Mouse (Mus musculus) embryo, embryonic 10 days (tissue): ENCODE results near the gene Gss.
"Not testable (repeated sequence)": the region's sequence is repeated elsewhere in the genome, so short reads cannot be mapped to it uniquely, and the experiment has no call there.

Source experiments
- DNase-seq: peaks from one replicate; pipeline ENCODE4 v3.0.0-alpha.2; 2015; ENCODE audit warnings: low spot score

The Gss gene

DNA sequence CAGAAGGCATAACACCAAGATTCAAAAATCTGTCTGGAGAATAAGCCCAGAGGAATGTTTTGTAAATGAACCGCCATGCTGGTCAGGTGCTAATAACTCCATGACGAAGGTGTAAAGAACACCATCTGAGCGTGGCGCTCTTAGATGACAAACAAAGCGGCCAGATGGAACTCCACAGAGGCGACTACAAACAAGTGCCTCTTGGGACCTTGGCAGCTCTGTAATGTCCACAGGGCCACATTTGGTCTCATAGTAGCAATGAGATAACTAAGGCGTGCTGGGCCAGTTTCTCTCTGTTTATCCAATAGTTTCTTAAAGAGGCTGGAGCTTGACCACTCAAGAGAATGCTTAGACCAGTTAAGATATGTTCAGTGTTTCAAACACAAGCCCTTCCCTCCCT lies 18.6 kb downstream of the Gss start:
- DNase-seq: no peak

DNA sequence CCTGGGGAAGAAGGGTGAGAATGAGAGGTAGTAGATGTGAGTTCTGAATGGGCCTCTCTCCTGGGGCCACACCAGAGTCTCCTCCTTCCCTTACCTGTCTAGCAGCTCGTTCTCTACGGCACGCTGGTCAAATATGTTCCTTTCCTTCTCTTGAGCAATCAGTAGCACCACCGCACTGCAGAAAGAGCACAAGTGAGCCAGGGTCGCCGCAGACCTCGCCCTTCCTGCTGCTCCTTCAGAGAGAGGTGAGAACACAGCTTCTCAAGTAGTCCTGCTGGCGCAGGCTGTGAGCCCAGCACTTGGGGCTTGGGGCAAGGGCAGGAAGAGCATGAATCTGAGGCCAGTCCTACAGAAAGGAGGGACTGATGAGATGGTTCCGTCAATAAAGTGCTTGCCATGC lies 19.6 kb downstream of the Gss start:
- DNase-seq: no peak

DNA sequence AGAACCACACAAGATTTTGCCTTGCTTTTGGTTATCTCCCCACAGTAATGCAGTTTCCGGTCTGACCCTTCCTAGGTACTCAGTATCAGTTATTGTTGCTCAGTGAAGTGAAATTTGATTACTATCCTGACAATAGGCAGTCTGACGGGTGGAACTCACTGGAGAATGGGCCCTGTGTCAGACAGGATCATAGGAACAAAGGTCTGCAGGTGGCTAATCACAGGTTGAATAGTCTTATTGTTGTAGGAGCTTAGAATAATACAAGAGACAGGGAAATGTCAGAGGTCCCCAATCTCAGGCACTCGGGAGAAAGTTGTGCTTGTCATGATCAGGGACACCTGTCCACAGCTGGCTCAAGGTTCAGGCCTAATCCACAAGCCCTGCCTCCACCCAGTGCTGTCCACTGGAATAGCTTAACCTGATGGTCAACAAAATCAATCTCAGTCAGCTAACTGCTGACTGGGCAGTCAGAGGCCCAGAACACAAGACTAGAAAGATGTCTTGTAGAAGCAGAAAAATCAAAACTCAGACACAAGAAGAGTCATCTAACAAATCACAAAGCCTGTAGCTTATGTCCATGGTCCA lies 23.3 kb downstream of the Gss start:
- DNase-seq: no peak

DNA sequence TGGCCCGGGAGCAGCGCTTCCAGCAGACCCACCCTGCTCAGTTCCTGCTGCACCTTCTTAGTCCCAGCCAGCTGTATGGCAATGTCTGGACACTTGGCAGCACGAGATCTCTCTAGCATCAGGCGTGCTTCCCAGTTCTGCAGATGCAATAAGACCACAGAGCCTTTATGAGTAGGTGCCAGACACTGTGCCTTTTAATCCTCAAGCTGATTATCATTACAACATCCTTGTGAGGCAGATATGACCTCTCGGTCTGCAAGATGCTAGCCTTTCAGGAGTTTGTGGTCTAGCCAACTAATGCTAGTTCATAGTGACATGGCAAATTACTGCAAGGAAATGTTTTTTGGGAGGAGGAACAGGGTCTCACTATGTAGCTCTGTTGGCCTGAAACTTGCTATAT lies 24.9 kb downstream of the Gss start:
- DNase-seq: no peak

DNA sequence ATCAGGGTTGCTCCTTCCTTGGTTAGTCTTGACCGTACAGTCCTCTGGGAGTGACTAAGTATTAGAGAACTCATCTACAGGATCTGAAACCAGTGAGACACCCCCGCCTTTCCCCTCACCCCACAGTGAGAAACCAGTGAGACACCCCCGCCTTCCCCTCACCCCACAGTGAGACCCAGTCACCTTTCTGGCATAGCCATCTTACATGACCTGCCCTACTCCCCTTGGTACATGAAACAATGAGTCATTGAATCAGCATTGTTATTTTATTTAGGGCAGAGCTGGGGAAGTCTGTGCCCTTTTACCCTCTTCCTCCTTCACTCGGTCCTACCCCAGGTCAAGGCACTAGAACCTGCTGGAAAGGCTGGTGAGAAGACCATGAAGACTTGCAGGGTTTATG lies 29.7 kb downstream of the Gss start:
- no peak for DNase-seq

DNA sequence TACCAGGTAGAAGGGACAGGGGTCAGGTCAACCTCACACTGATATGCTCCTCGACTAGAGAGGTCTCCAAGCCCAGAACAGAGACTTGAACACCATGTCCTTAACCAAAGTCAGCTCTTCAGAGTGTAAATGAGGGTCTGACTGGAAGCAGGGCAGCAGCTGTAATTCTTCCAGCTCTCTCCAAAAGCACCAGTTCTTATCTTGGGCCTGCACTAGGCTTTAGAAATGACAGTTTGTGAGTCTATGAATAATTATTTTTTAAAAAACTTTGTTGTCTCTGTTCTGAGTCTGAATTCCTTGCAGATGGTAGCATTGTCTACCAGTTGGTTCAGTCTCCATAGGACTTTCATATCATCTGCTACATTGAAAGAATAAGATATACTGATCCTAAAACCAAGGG lies 30.4 kb downstream of the Gss start:
- no peak for DNase-seq

DNA sequence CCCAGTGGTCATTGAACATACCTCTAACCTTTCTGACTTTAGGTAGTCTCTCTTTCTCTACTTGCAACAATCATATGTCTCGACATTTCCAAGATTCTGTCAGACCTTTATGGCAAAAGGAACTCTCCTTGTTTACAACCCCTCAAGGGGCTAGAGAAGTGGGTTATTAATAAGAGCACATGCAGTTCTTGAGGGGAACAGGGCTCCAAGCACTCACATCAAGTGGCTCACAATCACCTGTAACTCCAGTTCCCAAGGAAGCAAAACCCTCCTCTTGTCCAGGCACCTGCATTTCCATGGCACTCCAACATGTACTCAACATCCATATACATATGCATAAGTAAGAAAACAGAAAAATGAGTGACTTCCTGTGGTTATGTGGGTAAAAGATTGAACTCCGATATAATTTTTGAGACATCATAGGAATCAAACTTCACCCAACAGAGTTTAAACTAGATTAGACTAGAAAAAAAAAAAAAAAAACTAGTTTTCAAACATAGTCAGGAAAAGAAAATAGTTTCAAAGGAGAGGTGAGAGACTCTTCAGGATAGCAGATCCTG lies 38.1 kb downstream of the Gss start:
- DNase-seq: no peak

DNA sequence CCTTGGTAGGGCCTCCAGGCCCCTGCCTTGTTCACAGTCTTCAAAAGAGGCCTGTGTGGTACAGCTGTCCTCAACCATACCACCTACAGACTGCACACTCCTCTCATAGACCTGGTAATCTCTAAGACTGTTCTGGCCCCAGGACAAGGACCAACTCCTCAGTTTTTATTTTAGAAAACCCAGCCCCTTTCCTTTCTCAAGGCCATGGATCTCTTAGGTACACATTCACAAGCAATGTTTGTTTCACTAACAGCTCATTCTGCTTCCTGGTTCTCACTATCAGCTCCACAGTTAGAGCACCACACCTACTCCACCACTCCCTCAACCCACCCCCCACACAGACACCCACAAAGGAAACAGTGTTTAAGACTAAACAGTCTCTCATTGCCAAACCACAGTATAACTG lies 39.7 kb downstream of the Gss start:
- DNase-seq: no peak

DNA sequence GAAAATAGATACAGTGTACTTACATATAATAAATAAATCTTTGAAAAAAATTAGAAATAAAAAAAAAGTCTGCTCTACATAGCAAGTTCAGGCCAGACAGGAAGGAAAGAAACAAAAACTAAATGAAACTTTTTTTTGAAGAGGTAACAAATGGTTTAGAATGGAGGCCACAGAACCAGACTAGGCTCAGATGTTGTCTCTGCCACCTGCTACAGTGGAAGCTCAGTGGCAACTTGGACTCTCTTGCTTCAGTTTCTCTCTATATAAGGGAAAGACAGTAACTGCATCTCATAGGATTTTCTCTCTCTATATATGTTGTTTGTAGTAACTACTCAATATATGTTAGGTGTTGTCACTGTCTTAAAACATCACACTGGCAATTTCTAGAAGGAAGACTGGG lies 40.3 kb downstream of the Gss start:
- no peak for DNase-seq

DNA sequence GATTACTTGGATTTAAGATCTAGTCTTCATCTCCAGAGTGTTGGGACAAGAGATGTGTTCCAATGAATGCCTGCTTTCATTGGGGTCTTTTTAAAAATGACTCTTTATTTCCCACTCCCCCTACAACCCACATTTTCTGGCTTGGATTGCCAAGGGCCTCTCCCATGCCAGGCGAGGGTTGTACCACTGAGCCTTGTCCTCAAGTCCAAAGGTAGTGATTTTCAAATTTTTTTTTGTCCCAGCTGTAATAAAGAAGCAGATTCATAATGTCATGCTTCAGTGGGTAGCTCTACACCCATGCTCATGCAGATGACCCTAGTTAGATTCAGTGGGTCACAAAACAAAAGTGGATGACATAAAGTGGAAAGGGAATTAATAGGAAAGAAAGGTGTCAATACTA lies 45.7 kb downstream of the Gss start:
- DNase-seq: no peak

DNA sequence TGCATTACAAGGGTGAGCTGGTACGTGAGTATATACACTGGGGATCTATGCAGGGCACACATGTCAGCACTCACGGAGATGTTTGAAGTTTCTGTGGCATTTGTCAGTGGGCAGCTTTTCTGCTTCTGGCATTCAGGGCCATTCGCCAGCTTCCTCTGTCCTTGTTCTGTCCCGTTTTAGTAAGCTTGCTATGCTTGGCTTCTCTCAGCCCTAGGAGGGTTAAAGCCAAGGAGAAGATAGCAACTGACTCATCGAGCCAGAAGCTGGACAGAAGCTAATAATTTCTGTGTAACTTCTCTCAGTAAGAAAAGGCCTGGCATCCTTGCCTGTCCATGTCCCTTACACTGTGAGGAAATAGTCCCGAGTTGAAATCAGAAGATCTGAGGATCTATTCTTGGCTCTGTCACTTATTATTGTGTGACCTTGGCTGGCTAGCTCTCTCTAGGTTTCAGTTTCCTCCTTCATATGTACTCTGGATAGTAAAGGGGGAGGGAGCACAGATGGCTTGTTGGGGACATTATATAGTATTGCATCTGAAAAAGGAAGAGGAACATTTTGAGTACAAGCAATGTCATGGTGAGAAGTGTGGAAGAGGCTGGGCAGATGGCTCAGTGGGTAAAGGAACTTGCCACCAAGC lies 51.7 kb downstream of the Gss start:
- no peak for DNase-seq

DNA sequence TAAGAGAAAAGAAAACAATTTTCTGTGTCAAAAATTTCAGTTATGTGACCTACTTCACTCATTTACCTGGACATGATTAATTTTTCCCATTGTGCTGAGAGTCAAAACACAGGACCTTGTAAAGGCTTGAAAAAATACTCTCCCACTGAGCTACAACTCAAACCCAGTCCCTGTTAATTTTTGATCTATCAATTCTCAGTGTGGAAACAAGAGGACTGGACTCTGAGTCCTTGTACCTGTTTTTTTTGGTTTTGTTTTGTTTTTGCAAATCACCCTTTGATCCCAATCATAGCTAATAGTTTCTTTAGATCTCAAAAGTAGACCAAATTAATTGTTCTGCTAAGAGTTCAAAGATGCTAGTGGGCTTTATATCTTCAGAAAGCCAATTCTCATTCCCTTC lies 52.9 kb downstream of the Gss start:
- no peak for DNase-seq

DNA sequence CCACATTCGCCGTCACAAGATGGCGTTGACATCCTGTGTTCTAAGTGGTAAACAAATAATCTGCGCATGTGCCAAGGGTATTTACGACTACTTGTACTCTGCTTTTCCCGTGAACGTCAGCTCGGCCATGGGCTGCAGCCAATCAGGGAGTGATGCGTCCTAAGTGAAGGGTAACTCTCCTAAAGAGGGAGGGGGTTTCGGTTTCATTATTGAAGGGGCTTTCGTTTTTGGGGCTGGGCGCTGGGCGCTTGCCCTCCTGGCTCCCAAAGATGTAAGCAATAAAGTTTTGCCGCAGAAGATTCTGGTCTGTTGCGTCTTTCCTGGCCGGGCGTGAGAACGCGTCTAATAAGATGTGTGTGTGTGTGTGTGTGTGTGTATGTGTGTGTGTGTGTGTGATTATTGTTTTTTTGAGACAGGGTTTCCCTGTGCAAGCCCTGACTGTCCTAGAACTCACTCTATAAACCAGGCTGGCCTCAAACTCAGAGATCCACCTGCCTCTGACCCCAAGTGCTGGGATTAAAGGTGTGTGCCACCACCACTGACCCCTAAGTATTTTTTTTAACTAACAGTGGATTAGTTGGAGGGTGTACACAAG lies 54.0 kb downstream of the Gss start:
- not testable (repeated sequence) for DNase-seq

DNA sequence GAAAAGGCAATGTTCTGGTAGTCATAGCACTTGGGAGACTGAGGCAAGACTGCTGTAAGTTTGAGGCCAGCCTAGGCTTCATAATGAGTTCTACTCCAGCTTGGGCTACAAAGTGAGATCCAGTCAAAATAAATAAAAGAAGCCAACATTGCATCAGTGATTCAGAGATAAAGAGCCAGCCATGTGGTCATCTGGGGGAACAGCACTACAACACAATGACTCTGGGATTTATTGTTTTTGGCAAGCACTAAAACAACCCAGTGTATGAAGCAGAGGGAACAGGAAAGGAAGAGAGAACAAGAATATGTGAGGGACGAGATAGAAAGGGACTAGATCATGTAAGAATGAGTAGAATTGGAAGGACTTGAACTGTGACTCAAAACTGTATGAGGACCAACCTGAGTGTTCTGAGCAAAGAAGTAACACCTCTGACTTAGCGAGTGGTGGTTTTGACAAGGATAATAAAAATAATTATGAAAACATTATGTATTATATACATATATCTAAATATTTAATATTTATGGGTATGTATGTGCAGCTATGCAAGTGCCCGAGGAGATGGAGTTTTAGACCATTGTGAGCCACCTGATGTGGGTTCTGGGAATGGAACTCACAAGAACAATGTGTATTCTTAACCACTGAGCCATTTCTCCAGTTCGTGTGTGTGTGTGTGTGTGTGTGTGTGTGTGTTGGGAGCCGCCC lies 54.7 kb downstream of the Gss start:
- DNase-seq: no peak

DNA sequence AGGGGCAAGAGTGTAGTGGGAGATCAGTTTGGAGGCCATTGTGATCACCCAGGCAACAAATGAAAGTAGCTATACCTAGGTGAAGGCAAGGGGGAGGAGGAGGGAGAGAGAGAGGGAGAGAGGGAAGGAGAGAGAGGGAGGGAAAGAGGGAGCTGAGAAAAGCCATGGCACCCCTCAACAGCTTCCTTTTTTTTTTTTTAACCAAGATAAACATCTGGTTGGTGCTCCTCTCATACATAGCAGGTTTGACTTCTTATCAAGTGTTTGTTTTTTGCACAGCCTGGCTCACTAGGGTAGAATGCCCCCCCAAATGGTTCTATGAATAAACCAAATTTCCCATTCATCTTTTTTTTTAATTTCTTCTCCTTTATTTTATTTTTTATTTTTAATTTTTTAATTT lies 56.3 kb downstream of the Gss start:
- DNase-seq: no peak

DNA sequence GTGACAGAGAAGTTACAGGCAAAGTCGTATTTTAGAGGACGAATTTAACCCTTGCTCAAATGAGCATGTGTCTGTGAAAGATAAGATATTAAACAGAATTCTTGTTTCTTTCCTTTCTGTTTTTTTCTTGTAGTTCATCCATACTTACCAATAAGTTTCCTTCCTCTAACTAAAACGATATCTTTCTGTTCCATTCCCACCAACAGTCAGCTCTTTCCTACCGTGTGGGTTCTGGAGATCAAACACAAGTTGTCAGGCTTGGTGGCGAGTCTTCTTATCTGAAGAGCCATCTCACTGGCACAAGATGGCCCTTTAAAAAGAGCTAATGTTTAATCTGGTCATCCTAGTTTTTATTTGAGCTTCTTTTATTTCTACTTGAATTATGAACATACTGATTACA lies 65.2 kb downstream of the Gss start:
- DNase-seq: no peak

DNA sequence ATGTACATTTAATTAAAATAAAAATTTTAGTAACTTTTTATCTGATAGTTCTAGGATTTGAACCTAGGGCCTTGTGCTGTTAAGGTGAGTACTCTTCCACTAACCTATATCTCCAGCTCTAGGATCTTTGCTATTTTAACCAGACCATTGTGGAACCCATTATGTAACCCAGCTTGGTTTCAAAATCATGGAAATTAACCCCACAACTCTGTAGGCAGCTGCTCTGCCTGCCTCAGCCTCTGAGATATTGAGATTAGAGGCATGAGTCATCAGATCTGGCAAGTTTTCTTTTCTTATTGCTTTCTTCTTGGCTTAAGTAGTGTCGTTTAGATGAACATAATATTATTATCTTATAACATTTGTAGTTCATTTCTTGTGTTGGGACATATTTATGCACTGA lies 68.2 kb downstream of the Gss start:
- no peak for DNase-seq

DNA sequence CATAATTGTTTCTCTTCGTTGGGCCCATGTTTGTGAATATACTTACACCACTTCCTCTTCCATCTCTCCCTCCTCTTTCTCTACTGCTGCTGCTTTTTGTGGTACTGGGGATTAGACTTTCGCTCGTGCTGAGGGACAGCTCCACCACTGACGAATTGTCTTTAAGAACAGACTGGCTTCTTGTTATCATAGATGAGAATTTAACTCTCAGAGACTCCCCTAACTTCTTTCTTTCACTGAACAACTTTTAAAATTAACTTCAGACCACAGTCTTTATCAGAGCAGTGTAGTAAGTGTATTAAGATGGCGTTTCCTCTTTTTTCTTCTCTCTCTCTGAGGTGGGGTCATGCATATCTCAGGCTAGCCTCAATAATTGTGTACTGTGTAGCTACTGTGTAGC lies 68.9 kb downstream of the Gss start:
- DNase-seq: no peak

DNA sequence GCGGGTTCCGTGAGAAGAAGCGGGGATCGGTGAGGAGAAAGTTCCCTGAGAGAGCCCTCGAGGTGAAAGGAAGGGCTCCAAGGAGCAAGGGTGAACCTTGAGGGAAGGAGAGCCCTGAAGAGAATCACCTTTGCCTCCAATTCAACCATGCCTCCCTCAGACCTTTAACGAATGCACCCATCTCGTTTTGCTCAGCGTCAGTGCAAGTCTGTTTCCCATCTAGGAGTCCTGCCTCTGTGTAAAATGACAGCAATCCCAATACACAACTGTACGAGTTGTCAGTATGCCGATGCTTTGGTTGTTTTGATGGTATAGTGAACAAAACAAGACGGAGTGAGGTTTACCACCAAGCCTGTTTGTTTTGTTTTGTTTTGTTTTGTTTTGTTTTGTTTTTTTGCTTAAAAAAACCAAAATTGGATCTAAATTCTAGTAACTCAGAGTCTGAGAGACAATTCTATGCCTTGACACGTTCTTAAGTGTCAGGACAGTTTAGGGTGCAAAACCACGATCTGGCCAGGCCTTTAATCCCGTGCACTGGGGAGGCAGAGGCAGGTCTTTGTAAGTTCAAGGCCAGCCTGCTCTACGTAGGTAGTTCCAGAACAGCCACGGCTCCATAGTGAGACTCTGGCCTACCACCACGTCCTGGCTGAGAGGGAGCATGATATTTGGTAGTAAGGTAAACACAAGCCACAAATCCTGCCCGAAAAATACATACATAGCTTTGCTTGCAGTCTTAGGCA lies 73.9 kb downstream of the Gss start:
- no peak for DNase-seq

DNA sequence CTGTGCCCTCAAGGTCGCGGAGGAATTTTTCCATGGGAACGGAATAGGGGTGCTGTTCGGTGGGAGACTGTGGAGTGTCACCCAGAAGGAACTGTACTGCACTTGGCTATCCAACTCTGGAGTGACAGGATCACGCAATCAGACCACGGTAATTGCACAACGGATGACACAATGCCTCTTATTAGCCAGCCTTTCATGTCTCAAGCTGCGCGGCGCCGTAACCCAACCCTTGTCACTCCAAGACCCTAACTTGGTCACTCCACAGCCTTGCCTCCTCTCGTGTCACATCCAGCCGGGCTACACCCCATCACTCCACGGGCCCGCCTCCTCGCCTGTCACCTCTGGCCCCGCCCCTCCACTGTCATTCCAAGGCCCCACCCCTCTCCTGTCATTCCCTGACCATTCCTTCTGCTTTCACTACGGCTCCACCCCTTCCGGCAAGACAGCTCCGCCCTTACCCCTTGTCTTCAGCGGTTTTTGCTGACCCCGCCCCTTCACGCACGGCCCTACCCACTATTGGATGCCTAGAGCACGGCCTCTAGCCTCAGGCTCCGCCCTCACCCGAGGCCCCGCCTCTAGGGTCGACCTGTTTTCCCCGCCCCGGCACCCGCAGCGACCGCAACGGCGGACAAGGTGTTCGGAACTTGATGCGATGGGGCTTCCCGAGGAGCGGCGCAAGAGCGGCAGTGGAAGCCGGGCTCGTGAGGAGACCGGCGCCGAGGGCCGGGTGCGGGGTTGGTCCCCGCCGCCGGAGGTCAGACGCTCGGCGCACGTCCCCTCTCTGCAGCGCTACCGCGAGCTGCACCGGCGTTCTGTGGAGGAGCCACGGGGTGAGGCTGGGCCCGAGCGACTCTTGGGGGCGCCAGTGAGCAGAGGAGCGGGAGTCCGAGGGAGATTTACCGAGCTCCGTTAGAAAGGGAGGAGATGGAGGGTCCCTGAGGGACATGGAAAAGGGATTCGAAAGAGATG lies 74.9 kb downstream of the Gss start, which contains the start of the genes Acss2 and Ggt7:
Gene Acss2, plus strand, starts transcription at position 494 of the 969 bp plus-strand sequence.
Gene Ggt7, minus strand, starts transcription at position 783 of the 969 bp plus-strand sequence.
- peak; percentile 97 for DNase-seq

DNA sequence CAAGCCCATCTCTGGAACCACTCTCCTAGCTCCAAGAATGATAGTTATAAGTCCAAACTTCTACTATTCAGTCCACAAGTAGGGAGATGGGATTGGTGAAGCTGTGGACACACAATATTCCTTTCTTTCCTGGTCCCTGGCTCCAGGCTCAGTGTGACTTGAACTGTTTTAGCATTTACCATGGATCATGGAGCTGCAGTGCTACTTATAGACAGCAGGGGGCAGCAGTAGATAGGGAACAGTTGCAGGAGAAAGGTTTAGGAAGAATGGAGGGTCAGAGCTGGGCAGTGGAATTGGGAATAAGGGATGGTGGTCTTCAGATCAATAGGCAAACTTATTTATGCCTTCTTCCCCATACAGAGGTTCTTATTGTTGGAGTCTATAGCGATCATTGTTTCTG lies 76.7 kb downstream of the Gss start:
- peak; percentile 84 for DNase-seq
